Mouse (Mus musculus) layer of hippocampus, postnatal 36 days (tissue): ENCODE measurements around the gene Acr. TPM values are rescaled to one million over a fixed set of nuclear protein-coding genes. Genes with fewer than 3 reads are reported as not detected.

ENCODE experiments used
- DNase-seq, 2 experiments: peaks; one replicate each; pipeline ENCODE4 v3.0.0; 2022
- total RNA-seq, 2 experiments: library from RNA; stranded (reverse); gene quantifications; 2 replicates each; pipeline ENCODE4 v1.2.3; 2021

Gene Acr
- total RNA-seq = 1 to 10 TPM in 1 of 2 experiments, under 1 TPM in 1; 0.91 to 1.2 TPM

DNA sequence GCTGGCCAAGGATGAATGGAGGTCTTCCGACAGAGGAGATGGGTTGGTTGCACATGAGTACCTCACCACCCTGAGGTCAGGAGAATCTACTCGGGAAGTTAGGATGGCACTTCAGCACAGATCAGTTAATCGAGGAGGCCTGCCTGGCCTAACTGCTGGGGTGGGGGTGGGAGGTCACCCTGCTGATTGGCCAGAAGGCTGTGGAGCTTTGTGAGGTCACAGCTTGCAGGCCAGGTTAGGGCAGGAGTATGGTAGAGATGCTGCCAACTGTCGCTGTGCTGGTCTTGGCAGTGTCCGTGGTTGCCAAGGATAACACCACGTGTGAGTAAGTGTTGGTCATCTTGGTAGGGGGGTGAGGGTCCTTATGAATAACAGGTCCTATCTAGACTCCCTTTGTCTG lies at the start of gene Acr:
Acr (plus strand) TSS at position 213 of the 400 bp plus-strand sequence.
- no peak for DNase-seq

DNA sequence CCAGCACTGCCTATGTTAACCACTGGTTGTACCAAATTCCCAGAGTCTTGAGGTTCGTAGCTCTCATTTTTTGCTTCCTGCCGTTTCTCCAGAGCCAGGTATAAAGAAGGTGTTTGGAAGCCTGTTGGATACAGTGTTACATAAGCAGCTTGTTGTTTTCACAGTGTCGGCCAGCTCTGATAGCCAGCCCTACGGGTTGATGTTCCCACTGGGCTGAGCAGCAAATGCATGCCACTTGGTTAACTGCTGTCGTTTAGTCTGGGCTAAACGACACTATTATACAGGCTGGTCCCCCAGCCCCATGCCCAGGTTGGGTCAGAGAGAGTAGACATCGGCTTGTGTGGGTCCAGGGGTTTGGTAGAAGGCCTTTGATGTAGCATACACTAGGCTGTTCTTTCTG lies 46.2 kb upstream of the Acr start:
- DNase-seq = no peak

DNA sequence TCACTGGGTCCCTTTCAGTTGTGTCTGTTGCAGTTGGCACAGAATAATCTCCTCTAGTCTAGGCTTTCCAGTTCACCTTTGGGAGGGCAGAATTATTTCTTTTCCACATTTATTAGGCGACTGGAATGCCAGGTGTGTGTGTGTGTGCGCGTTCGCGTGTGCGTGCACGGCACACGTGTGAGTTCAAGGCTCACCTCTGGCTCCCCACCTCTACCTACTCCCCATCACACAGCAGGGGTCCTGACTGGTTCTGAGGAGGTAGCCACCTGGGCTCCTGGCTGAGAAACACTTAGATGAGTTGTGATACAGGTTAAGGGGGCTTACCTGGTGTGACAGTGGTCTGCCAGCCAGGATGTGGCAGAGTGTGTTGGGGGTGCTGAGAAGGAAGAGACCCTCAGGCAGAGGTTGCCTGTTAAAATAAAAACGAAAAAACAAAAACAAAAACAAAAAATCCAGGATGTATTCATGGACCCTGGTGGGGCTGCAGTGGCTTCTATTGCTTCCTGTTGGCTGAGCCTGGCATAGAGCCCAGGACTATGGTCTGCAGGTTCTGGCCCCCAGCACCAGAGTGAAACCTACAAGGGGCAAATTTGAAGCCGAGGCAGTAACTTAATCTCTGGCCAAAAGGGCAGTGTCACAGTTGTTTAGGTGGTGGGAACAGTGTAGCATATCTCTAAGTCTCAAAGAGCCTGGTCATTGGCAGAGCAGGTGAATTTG lies 45.4 kb upstream of the Acr start:
- DNase-seq = no peak

DNA sequence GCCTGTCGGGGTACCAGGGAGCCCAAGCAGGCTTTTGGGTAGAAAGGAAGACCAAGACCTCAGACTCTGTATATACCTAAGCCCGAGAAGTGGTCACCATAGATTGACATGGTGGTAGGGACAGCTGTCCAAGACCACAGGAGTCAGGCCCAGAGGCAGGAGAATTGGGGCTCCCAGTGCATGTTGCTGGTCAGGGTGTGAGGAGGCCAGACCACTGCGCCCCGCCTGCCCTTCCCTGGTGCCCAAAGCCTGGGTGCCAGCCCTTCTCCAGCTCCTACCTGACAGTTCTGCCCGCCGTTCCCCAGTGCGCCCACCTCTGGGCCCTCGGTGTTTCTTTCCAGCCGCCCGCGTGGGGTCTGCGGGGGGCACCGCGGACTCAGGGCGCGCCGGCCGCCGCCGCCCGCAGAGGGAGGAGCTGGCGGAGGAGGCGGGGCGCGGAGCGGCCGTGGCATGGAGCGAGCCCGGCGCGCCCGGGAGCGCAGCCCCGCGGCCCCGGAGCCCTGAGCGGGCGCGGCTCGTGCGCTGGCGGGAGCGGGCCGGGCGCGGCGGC lies 44.8 kb upstream of the Acr start:
- DNase-seq = no peak

DNA sequence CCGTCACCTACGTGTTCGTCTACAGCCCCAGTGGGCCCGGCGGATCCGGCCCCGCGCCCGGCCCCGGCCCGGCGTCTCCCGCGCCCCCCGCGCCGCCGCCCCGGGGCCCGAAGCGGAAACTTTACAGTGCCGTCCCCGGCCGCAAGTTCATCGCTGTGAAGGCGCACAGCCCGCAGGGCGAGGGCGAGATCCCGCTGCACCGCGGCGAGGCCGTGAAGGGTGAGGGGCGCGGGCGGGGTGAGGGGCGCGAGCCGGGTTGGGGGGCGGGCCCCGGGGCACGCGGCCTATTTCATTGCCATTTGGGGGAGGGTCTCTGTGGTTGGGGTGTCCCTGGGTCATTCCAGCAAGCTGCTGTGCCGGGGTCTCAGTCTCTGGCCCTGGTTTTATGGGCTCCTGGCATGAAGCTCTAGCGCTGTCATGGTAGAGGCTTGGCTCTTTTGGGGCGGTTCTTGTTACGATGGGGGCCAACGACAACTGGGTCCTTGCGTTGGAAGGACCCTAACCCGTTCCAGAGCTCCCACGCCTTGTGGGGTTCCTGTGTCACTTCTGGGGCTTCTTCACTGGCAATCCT lies 44.0 kb upstream of the Acr start:
- no peak for DNase-seq

DNA sequence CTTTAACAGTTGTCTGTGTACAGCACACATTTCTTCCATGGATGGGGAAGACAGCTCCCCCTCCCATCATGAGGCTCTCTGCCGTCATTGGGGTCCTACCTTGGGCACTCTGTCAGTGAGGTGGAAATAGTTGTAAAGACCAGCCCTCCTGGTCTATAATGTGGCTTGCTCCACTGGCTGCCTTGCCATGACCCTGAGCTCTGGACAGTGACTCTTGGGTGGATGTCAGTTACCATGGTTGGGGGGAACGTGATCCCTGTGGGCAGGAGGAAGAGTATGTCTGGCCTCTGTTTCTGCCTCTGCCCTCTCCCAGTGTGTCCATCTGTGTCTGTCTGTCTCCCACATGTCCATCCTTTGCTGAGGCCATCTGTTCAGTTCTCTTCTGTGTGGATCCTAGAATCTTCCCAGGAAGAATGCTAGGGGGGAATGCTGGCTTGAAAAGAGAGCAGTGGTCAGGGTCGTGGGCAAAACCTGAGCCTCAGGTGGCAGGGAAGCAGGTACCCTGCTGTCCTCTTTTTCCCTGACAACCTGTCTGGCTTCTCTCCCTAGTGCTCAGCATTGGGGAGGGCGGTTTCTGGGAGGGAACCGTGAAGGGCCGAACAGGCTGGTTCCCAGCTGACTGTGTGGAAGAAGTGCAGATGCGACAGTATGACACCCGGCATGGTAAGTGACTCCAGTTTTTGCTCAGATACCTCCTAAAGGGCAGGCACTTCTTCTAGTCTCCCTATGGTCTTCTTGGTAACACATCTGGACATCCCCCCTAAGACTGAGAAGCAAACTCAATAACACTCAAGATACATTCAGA lies 43.3 kb upstream of the Acr start:
- DNase-seq = no peak

DNA sequence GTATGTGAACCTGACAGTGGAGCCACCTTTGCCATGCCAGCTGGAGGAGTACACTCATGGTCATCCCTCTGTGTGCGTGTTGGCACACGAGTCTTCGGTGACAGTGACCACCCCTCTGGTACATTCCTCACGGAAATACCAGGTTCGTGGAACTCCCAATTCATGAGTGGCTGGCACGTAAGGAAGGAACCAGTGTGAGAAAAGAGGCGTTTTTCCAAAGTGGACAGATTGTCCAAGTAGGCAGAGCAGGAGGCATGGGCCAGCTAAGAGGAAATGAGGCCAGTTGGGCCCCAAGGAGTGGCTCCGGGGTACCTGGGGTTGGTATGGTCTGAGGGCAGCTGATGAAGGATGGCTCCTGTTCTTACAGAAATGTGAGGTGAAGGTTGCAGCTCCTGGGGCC lies 42.7 kb upstream of the Acr start:
- no peak for DNase-seq

DNA sequence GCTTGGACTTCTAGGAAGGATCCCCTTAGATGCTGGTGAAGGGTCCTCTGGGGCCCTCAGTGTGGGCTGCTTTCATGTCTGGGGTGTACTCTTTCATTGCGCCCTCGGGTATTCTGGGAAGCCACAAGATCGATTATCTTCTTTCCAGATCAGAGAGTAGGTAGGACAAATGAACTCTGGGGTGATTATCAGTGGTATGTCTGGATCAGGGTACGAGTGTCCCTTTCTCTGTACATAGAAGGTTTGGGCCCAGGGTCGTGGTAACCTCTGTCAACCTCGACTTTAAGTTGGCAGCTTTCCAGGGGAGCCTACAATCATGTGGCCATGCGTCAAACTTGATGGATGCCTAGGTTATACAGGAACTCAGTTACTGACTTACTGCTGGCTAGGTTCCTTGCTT lies 42.2 kb upstream of the Acr start:
- no peak for DNase-seq

DNA sequence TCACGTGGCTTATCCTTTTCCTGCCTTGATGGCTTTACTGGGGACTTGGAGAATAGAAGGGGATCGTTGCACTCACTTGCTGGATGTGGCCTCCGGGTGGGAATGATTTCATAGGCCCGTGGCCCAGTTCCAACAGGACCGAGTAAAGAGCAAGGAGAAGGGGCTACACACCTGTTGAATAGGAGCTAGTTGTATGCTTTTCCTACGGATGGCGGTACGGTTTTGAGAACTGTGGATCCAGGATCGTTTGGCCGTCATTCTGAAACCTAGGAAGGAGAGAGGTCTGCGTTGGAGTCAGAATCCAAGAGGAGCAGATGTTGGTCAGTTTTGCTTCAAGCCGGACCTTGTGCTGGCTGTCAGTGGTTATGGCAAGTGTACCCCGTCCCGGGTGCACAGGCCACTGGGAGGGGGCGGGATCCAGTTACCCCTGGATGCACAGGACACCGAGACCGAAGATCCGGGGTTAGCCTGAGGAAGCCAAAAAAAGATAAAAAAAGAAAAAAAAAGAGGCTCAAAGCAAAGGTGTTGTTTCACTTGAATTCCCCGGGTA lies 41.3 kb upstream of the Acr start:
- DNase-seq = no peak

DNA sequence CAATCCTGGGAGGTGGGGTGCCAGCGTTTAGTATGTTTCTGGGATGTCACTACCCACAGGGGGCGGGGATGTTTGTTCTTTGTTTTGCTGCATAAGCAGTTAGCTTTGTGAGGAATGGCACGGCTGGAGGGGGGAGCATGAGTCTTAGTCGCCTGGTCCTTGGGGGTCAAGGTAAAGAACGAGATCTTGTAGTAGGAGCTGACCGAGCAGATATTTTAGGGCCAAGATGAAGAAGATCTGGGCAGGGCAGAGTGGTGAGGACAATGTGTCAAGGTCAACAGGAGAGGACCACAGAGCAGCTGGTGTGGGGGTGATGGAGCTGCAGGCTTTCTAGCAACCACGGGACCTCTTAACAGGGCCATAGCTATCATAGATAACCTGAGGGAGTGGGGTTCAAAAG lies 40.7 kb upstream of the Acr start:
- DNase-seq = no peak

DNA sequence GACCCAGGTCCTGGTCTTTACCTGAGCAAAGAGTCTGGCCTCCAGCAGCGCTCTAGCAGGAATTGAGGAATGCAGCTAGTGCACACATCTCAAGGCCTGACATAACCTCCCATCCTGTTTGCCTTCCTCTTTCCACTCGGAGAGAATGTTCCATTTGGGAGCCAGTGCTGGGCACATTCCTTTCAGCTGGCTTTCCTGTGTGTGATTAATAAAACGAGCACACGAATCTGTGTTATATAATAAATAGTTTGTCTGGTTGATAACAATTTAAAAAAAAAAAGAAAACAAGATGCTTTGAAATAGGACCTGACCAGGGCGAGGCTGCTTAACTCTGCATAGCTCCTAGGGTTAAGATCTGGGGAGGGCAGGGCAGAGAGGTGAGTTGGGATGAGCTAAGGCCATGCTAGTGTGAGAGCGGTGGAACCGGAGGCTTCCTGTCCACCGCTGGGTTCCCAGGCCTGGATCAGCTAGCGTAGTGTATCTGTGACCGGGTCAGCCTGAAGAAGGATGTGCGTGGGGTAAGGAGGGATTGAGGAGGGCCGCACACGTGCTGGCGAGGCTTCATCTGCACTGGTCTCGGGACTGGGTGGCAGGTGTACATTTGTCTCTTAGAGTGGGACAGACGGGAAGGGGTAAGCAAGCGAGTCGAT lies 39.8 kb upstream of the Acr start:
- DNase-seq = no peak

DNA sequence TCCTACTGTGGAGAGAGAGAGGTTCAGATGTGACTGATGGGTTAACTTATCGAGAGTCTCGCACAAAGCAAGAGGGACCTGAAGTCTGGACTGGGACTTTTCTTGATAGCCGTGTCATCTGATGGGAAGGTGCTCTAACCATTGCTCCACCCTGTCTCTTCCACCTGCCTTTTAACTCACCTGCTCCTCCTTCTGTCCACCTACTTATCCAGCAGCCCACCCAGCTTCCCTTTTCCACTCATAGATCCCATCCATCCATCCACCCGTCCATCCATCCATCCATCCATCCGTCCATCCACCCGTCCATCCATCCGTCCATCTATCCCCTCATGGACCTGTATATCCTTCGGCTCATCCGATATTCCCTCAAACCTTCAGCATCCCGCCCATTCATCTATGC lies 39.2 kb upstream of the Acr start:
- no peak for DNase-seq

DNA sequence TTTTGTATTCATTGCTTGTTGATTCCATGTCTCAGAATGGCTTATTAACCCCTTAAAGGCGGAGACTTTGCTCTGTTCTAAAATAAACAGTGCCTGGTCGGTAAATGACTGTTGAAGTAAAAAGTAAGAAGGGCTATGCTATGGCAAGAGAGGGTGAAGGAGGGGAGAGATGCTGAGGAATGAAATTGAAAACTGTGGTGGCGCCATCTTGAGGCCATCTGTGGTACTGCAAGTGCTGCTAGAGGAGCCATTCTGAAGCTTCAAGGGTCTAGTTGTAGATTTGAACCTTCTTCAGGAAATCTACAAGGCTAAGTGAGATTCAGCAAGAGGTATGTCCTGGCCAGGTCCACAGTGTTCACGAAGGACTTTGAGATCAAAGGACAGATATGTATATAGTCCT lies 37.8 kb upstream of the Acr start:
- peak in 1 of 2 experiments; percentile 69 for DNase-seq

DNA sequence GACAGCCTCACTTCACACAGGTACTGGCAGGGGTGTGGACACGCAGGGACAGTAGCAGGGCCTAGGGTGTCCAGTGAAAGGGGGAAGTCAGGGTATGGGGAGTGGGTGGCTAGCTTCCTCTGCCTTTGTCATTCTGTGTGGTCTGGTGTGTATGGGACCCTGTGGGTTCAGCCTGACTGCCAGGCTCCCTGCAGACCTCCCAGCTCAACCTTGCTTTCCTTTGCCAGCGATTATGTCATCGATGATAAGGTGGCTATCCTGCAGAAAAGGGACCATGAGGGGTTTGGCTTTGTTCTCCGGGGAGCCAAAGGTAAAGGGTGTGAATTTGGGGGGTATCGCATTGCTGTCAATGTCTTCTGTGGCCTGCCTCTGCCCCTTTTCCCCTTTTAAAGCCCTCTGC lies 36.7 kb upstream of the Acr start:
- DNase-seq = no peak

DNA sequence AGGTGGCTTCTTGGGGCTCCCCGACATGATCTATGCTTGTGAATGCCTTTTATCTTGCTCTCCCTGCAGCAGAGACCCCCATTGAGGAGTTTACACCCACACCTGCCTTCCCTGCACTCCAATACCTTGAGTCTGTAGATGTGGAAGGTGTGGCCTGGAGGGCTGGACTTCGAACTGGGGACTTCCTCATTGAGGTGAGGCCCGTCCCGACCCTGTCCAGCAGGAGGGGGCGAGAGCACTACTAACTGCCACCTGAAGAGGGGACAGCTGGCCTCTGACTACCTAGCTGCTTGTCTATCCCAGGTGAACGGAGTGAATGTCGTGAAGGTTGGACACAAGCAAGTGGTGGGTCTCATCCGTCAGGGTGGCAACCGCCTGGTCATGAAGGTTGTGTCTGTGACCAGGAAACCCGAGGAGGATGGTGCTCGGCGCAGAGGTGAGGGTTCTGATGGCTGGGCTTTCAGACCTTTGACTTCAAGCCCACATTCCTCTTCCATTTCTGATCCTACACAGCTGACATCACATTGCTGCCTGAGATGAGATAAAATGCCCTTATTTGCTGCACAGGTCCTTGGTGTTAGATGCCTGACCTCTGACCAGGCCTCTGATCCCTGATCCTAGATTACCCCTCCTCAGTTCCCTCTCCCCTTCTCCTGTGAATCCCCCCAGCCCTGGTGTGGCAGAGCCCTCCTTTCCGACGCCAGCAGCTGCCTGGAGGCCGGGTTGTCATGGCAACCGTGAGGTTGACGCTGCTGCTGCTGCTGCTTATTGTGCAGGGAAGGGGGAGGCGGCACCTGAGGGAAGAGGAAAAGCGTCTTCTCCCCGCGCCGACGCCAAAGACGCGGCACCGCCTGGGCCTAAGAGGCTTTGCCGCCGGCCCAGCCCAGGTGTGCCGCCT lies 35.9 kb upstream of the Acr start:
- DNase-seq = peak; percentile 72 to 75

DNA sequence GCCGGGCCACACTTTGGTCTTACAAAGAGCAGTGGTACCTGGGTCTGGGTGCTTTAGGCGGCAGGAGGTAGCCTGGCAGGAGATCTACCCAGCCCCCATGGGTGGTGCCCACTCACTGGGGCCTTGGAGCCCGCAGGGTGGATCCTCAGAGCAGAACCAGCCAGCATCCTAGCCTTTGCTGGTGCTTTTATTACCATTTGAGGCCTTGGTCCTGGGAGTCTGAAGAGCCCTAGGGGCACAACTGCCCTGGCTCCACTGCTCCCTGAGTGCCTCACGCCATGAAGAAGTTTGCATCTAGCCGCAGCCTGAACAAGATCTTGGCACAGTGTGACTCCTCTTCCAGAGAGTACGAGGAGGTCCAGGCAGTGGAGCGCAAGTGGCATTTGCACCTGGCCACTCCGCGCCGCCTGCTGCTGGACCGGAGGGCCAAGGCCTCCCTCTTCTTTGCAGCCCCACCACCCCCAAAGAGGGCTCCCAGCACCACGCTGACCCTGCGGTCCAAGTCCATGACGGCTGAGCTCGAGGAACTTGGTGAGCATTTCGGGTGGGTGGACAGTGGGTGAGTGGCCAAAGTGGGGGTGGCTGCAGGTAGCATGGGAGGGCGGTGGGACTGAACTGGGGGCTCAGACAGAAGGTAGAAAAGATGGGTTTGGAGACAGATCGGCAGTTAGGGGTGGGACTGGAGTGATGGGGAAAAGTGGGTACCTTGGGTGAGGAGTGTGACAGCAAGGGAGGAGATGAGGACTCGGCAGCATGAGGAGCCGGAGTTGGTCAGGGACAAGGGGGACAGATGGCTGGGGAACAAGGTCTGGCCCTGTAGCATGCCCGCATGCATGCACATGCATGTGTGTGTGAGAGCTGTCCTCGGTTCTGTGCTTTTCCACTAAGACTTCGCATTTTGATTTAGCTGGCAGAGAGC lies 34.9 kb upstream of the Acr start:
- DNase-seq = no peak

DNA sequence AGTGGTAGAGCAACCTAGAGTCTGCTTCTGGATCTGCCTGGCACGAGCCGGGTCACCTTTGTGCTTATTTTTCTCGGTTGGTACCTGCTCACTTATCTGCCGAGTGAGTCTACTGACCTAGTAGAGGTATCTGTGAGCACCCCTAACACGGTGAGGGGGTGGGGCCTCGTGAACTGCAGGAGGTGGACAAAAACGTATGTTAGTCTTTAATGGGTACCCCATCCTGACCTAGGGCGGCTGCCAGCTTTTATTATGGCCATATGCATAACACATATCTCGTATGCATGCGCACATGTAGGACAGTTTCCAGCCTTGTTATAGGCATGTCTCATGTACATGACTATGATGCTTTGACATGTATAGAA lies 34.3 kb upstream of the Acr start:
- DNase-seq = no peak

DNA sequence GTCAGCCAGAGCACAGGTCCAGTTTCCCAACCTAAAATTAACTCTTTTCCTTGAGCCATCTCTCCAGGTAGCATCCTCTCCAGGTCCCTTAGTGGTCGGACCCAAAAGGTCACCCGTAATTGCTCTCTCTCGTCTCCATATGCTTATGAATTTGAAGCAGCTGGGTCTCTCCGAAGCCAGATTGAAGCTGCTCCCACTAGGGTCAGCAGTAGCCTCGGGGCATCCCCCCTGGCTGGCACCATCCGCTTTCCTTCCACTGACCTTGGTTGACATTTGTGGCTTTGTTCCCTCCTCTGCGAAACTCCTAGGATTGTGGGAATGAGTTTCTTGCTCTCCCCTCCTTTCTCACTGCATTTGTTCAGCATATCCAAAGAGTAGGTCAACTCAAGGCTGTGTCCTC lies 24.0 kb upstream of the Acr start:
- DNase-seq = no peak

DNA sequence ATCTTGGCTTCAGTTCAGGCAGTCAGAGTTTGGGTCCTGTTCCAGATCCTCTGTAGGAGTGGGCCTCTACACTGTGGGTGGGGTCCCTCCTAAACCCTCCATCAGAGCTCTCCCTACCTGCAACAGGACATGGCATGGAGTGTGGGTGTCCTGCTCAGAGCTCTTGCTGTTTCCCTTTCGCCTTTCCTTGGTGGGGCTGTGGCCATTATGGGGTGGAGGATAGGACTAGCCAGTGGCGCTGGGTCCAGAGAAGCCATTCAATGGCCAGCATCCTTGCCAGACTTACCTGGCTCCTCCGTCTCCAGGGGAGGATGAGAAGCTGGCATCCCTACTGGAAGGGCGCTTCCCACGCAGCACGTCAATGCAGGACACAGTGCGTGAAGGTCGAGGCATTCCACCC lies 20.8 kb upstream of the Acr start:
- no peak for DNase-seq

DNA sequence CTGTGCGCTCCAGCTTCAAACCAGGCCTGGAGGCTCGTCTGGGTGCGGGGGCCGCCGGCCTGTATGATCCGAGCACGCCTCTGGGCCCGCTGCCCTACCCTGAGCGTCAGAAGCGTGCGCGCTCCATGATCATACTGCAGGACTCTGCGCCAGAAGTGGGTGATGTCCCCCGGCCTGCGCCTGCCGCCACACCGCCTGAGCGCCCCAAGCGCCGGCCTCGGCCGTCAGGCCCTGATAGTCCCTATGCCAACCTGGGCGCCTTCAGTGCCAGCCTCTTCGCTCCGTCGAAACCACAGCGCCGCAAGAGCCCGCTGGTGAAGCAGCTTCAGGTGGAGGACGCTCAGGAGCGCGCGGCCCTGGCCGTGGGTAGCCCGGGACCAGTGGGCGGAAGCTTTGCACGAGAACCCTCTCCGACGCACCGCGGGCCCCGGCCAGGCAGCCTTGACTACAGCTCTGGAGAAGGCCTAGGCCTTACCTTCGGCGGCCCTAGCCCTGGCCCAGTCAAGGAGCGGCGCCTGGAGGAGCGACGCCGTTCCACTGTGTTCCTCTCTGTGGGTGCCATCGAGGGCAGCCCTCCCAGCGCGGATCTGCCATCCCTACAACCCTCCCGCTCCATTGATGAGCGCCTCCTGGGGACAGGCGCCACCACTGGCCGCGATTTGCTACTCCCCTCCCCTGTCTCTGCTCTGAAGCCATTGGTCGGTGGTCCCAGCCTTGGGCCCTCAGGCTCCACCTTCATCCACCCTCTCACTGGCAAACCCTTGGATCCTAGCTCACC lies 20.1 kb upstream of the Acr start:
- DNase-seq = no peak
